8 mouse cellular contexts compared by ENCODE assay signal in genomic region chr11:70409594-70410296, GRCm38 (mm10). TPM values are rescaled to one million over a fixed set of nuclear protein-coding genes. Genes with fewer than 3 reads are reported as not detected.
DNase-seq lines count a peak whose midpoint lies in the region; ATAC-seq and TF ChIP-seq lines count a peak whose summit lies in the region.

TSS of gene Pelp1 (minus strand) at chr11:70410031.

- peak within 1 kb of the TSS; percentile 55 for H3K27ac ChIP-seq in heart, embryonic 12.5 days (ENCODE audit: poor library complexity, severe bottlenecking)
- H3K27ac ChIP-seq in kidney, postnatal 0 days, result peak within 1 kb of the TSS; percentile 82
- peak within 1 kb of the TSS; percentile 69 for H3K27ac ChIP-seq in liver, embryonic 11.5 days (ENCODE audit: low read depth, low read length)
- H3K27ac ChIP-seq in stomach, embryonic 14.5 days (ENCODE audit: low read length), result peak within 1 kb of the TSS; percentile 72

- no peaks in the 10 kb centered on the region for H3K27me3 ChIP-seq in C2C12 (ENCODE audit: control insufficient read depth, insufficient read depth, insufficient read length)
- no peaks in the 10 kb centered on the region; the same call in 1 of the 2 replicates for H3K27me3 ChIP-seq in erythroblast, embryonic 14.5 days (ENCODE audit: control insufficient read depth)
- H3K27me3 ChIP-seq in heart, embryonic 12.5 days (replicated peaks), result 0 out of 2 replicates have a peak, but pooled peaks cover 2% of the 10 kb centered on the region
- no peaks in the 10 kb centered on the region for H3K27me3 ChIP-seq in kidney, postnatal 0 days (ENCODE audit: insufficient read depth, low read length)
- no peaks in the 10 kb centered on the region for H3K27me3 ChIP-seq in liver, embryonic 11.5 days (replicated peaks; ENCODE audit: control insufficient read depth, insufficient read depth, low read length)
- no peaks in the 10 kb centered on the region for H3K27me3 ChIP-seq in stomach, embryonic 14.5 days (ENCODE audit: control insufficient read depth, insufficient read depth, low read length)

- no peak for TF ChIP-seq CTCF in C2C12 (IDR thresholded peaks at IDR 0.05; ENCODE audit: control insufficient read depth, insufficient read depth, insufficient read length)
- TF ChIP-seq CTCF in brain, embryonic 14.5 days (IDR thresholded peaks at IDR 0.05; ENCODE audit: borderline replicate concordance, extremely low read depth, insufficient read depth, insufficient read length), result no peak
- no peak for TF ChIP-seq CTCF in kidney, postnatal 0 days (IDR thresholded peaks at IDR 0.05; ENCODE audit: low read depth)

- ATAC-seq in heart, embryonic 12.5 days (ENCODE audit: insufficient number of reproducible peaks, low FRiP score), result peak; percentile 94
- ATAC-seq in kidney, postnatal 0 days (replicated peaks; ENCODE audit: low FRiP score, low read depth), result peak; percentile 87
- peak; percentile 94 for ATAC-seq in liver, embryonic 11.5 days (replicated peaks; ENCODE audit: low FRiP score)
- peak; percentile 98 for ATAC-seq in stomach, embryonic 14.5 days (ENCODE audit: insufficient number of reproducible peaks, insufficient read depth, low FRiP score, low read depth)

- peak within 1 kb of the TSS; percentile 73 for H3ac ChIP-seq in C2C12 (ENCODE audit: control insufficient read depth, insufficient read length, low read depth)

- TF ChIP-seq POLR2A in brain, embryonic 14.5 days (IDR thresholded peaks at IDR 0.05; ENCODE audit: borderline replicate concordance, extremely low read depth, insufficient read depth, insufficient read length, poor library complexity, severe bottlenecking), result peak; percentile 65; the same call in 1 of the 2 replicates

- H3K4me1 ChIP-seq in erythroblast, embryonic 14.5 days (ENCODE audit: control insufficient read depth), result peaks cover 36% of the 10 kb centered on the region
- H3K4me1 ChIP-seq in heart, embryonic 12.5 days (replicated peaks), result peaks cover 20% of the 10 kb centered on the region
- peaks cover 7% of the 10 kb centered on the region for H3K4me1 ChIP-seq in kidney, postnatal 0 days (replicated peaks; ENCODE audit: insufficient read depth, low read length)
- H3K4me1 ChIP-seq in liver, embryonic 11.5 days (replicated peaks; ENCODE audit: control insufficient read depth, insufficient read depth, low read length), result peaks cover 19% of the 10 kb centered on the region
- H3K4me1 ChIP-seq in stomach, embryonic 14.5 days (ENCODE audit: control insufficient read depth, insufficient read depth, low read length), result peaks cover 10% of the 10 kb centered on the region

- peaks cover 59% of the 10 kb centered on the region for H3K79me2 ChIP-seq in C2C12 (ENCODE audit: control insufficient read depth, insufficient read depth)

- H3K36me3 ChIP-seq in C2C12 (ENCODE audit: control insufficient read depth, insufficient read depth), result peaks cover 26% of the 10 kb centered on the region
- H3K36me3 ChIP-seq in erythroblast, embryonic 14.5 days (ENCODE audit: control insufficient read depth), result peaks cover 28% of the 10 kb centered on the region
- peaks cover 8% of the 10 kb centered on the region for H3K36me3 ChIP-seq in heart, embryonic 12.5 days
- peaks cover 7% of the 10 kb centered on the region; the same call in 1 of the 2 replicates for H3K36me3 ChIP-seq in kidney, postnatal 0 days (ENCODE audit: insufficient read depth, low read length)
- H3K36me3 ChIP-seq in liver, embryonic 11.5 days (ENCODE audit: control insufficient read depth, insufficient read depth, low read length), result peaks cover 5% of the 10 kb centered on the region; the same call in 1 of the 2 replicates
- H3K36me3 ChIP-seq in stomach, embryonic 14.5 days (ENCODE audit: control insufficient read depth, insufficient read depth, low read length), result peaks cover 8% of the 10 kb centered on the region; the same call in 1 of the 2 replicates

- no peaks in the 10 kb centered on the region for H3K9me3 ChIP-seq in erythroblast, embryonic 14.5 days (ENCODE audit: control insufficient read depth, low read length)
- H3K9me3 ChIP-seq in heart, embryonic 12.5 days (replicated peaks), result no peaks in the 10 kb centered on the region
- H3K9me3 ChIP-seq in kidney, postnatal 0 days (replicated peaks; ENCODE audit: low read length), result no peaks in the 10 kb centered on the region
- no peaks in the 10 kb centered on the region for H3K9me3 ChIP-seq in liver, embryonic 11.5 days (ENCODE audit: control insufficient read depth, low read length)
- no peaks in the 10 kb centered on the region for H3K9me3 ChIP-seq in stomach, embryonic 14.5 days (ENCODE audit: control insufficient read depth, low read depth, low read length)

- peaks cover 47% of the 10 kb centered on the region for H3K79me3 ChIP-seq in C2C12 (ENCODE audit: low read depth)

- H3K4me3 ChIP-seq in C2C12 (ENCODE audit: insufficient read depth, poor library complexity, severe bottlenecking), result peak within 1 kb of the TSS; percentile 96
- H3K4me3 ChIP-seq in erythroblast, embryonic 14.5 days (replicated peaks), result peak within 1 kb of the TSS; percentile 94
- H3K4me3 ChIP-seq in heart, embryonic 12.5 days, result peak within 1 kb of the TSS; percentile 92
- H3K4me3 ChIP-seq in kidney, postnatal 0 days (replicated peaks; ENCODE audit: low read depth, low read length), result peak within 1 kb of the TSS; percentile 78
- peak within 1 kb of the TSS; percentile 96 for H3K4me3 ChIP-seq in liver, embryonic 11.5 days (ENCODE audit: low read depth, low read length)
- H3K4me3 ChIP-seq in stomach, embryonic 14.5 days (ENCODE audit: low read depth, low read length), result peak within 1 kb of the TSS; percentile 97

- WGBS in heart, embryonic 12.5 days, result under 1% methylated on average over 59 of the region's 59 CpGs
- under 1% methylated on average over 59 of the region's 59 CpGs for WGBS in kidney, postnatal 0 days
- WGBS in liver, embryonic 11.5 days, result under 1% methylated on average over 59 of the region's 59 CpGs
- WGBS in stomach, embryonic 14.5 days, result under 1% methylated on average over 59 of the region's 59 CpGs

- DNase-seq in brain, embryonic 14.5 days (ENCODE audit: low read depth), result peak; percentile 99
- DNase-seq in kidney, postnatal 0 days (ENCODE audit: low spot score), result peak; percentile 95
- DNase-seq in liver, embryonic 11.5 days (ENCODE audit: low spot score), result peak; percentile 95
- peak; percentile 91 for DNase-seq in naive thymus-derived CD4-positive, alpha-beta T cell, adult 2 months (ENCODE audit: low read depth)

- H3K9ac ChIP-seq in heart, embryonic 12.5 days, result peak within 1 kb of the TSS; percentile 97
- peak within 1 kb of the TSS; percentile 94 for H3K9ac ChIP-seq in kidney, postnatal 0 days (ENCODE audit: low read depth, low read length)
- peak within 1 kb of the TSS; percentile 97 for H3K9ac ChIP-seq in liver, embryonic 11.5 days (ENCODE audit: low read depth, low read length)
- peak within 1 kb of the TSS; percentile 96 for H3K9ac ChIP-seq in stomach, embryonic 14.5 days (replicated peaks; ENCODE audit: low read depth, low read length)

- peak within 1 kb of the TSS; percentile 95 for H3K4me2 ChIP-seq in heart, embryonic 12.5 days
- peak within 1 kb of the TSS; percentile 85 for H3K4me2 ChIP-seq in kidney, postnatal 0 days (ENCODE audit: low read length)
- peak within 1 kb of the TSS; percentile 80 for H3K4me2 ChIP-seq in liver, embryonic 11.5 days
- peak within 1 kb of the TSS; percentile 93 for H3K4me2 ChIP-seq in stomach, embryonic 14.5 days (replicated peaks; ENCODE audit: low read depth, low read length)

TF ChIP-seq in C2C12, 6 proteins besides CTCF, POLR2A, EP300 and RAD21:
- TF ChIP-seq MYOG (IDR thresholded peaks at IDR 0.05; ENCODE audit: control insufficient read depth, extremely low read depth, insufficient read length) (no peak), MAX (IDR thresholded peaks at IDR 0.05) (peak; percentile 96), CEBPB (IDR thresholded peaks at IDR 0.05; ENCODE audit: low read depth) (no peak), USF1 (IDR thresholded peaks at IDR 0.05; ENCODE audit: low read depth) (peak; percentile 91)

RNA-seq across cellular contexts. Expression of gene Pelp1, which starts in this region (rescaled TPM):
- 40.6 TPM for polyA plus RNA-seq in C2C12 (2012; fragmentation: generic; extraction: Trizol)
- 31.2 and 34.2 TPM in 2 replicates for polyA plus RNA-seq in brain, embryonic 14.5 days (2012; rRNA removed)
- polyA plus RNA-seq in erythroblast, embryonic 14.5 days (2012), result 2.9 and 3.5 TPM in 2 replicates
- polyA plus RNA-seq in heart, embryonic 12.5 days (2016; fragmentation: Nextera tagmentation; extraction: Ambion mirVana), result 28.4 and 29.3 TPM in 2 replicates
- 18.8 and 20.2 TPM in 2 replicates for polyA plus RNA-seq in kidney, postnatal 0 days (2015; fragmentation: Nextera tagmentation; extraction: Ambion mirVana)
- 48.5 and 51.2 TPM in 2 replicates for polyA plus RNA-seq in liver, embryonic 11.5 days (2014; fragmentation: Nextera tagmentation; extraction: Ambion mirVana)
- polyA plus RNA-seq in stomach, embryonic 14.5 days (2014; fragmentation: Nextera tagmentation; extraction: Ambion mirVana), result 31.6 and 34.4 TPM in 2 replicates

Comparison
In these comparisons a context has a peak if more than half of its experiments do, and no peak if none do; other contexts are left out.
1. Peak in every context shown above with its lines: DNase-seq, ATAC-seq, H3K4me3 ChIP-seq and H3K27ac ChIP-seq.